Mouse (Mus musculus) adrenal gland, postnatal 36 days (tissue): ENCODE measurements around the gene Chchd6. TPM values are rescaled to one million over a fixed set of nuclear protein-coding genes. Genes with fewer than 3 reads are reported as not detected.

ENCODE experiments used
- DNase-seq, 2 experiments: peaks; one replicate each; pipeline ENCODE4 v3.0.0; 2021; ENCODE audit warnings: mixed read lengths in 1 of 2
- total RNA-seq, 2 experiments: library from RNA; stranded (reverse); gene quantifications; 2 replicates each; pipeline ENCODE4 v1.2.3; 2021

The Chchd6 gene
- total RNA-seq, 2 experiments from 2014 or later, result 27.2 to 37.5 TPM

- DNase-seq, result no peak
Measured at GRCm38 (mm10) chr6:89591531-89591930, 3.9 kb downstream of the Chchd6 start.

GRCm38 (mm10) chr6:89585696-89586095 is 9.8 kb downstream of the Chchd6 start:
- DNase-seq, result peak; percentile 43 to 70

- peak; percentile 27 to 41 for DNase-seq
Measured at GRCm38 (mm10) chr6:89584634-89585409, 10.6 kb downstream of the Chchd6 start.

GRCm38 (mm10) chr6:89583170-89583569 is 12.3 kb downstream of the Chchd6 start:
- DNase-seq, result no peak

GRCm38 (mm10) chr6:89574641-89575040 is 20.8 kb downstream of the Chchd6 start:
- DNase-seq, result no peak

GRCm38 (mm10) chr6:89573768-89574167 is 21.7 kb downstream of the Chchd6 start:
- no peak for DNase-seq

GRCm38 (mm10) chr6:89572921-89573636 is 22.4 kb downstream of the Chchd6 start:
- no peak for DNase-seq

- no peak for DNase-seq
Measured at GRCm38 (mm10) chr6:89569370-89569769, 26.1 kb downstream of the Chchd6 start.

- peak in 1 of 2 experiments; percentile 11 for DNase-seq
Measured at GRCm38 (mm10) chr6:89566740-89567139, 28.7 kb downstream of the Chchd6 start.

GRCm38 (mm10) chr6:89563381-89563780 is 32.1 kb downstream of the Chchd6 start:
- no peak for DNase-seq

- no peak for DNase-seq
Measured at GRCm38 (mm10) chr6:89560826-89561225, 34.6 kb downstream of the Chchd6 start.

- no peak for DNase-seq
Measured at GRCm38 (mm10) chr6:89557654-89558053, 37.8 kb downstream of the Chchd6 start.

- no peak for DNase-seq
Measured at GRCm38 (mm10) chr6:89556566-89556965, 38.9 kb downstream of the Chchd6 start.

GRCm38 (mm10) chr6:89555971-89556370 is 39.5 kb downstream of the Chchd6 start:
- DNase-seq, result no peak

GRCm38 (mm10) chr6:89554029-89554428 is 41.4 kb downstream of the Chchd6 start:
- DNase-seq, result no peak

GRCm38 (mm10) chr6:89553012-89553704 is 42.3 kb downstream of the Chchd6 start:
- peak; percentile 83 to 87 for DNase-seq

GRCm38 (mm10) chr6:89552321-89553011 is 43.0 kb downstream of the Chchd6 start:
- no peak for DNase-seq

GRCm38 (mm10) chr6:89549157-89549556 is 46.3 kb downstream of the Chchd6 start:
- DNase-seq, result no peak

- DNase-seq, result peak in 1 of 2 experiments; percentile 24
Measured at GRCm38 (mm10) chr6:89547951-89548350, 47.5 kb downstream of the Chchd6 start.

- DNase-seq, result no peak
Measured at GRCm38 (mm10) chr6:89538102-89538751, 57.2 kb downstream of the Chchd6 start.

- DNase-seq, result no peak
Measured at GRCm38 (mm10) chr6:89535626-89536225, 59.7 kb downstream of the Chchd6 start.
